ENCODE assay signal across 23 mouse cellular contexts in the genomic region with DNA sequence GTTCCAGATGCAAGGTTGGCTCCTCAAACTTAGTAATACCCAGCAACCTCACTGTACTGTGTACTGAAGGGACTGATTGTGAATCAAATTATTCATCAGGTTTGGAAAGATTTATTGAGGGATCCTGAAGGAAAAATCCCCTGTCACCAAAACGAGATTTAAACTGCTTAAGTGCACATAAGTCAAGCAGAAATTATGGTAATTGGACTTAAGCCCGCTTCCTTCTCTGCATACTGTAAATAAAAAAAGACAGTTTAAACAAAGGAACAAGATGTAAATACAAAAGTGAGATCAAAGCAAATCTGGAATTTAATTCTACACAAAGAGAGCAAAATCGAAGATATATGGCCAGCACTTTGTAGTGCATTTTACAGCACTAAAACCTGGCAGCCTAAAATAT.
"Had no signal": no experiment of that assay in that cellular context is flagged by ENCODE, and none has a peak within 500 bp of the region (broad histone marks: within the 10 kb centered on the region; RNA-seq: fewer than 3 reads in every experiment).

No protein-coding gene starts in this region.

- H3K36me3 ChIP-seq: heart, embryonic 13.5 days; heart, embryonic 15.5 days; hindbrain, embryonic 13.5 days; hindbrain, embryonic 15.5 days; kidney, embryonic 15.5 days; limb, embryonic 13.5 days; limb, embryonic 15.5 days; liver, embryonic 12.5 days had no signal

- H3K4me1 ChIP-seq: heart, embryonic 13.5 days; heart, embryonic 15.5 days; hindbrain, embryonic 13.5 days; hindbrain, embryonic 15.5 days; kidney, embryonic 15.5 days; limb, embryonic 13.5 days; limb, embryonic 15.5 days; liver, embryonic 12.5 days had no signal

- H3K4me2 ChIP-seq: heart, embryonic 11.5 days; heart, embryonic 13.5 days; heart, embryonic 15.5 days; hindbrain, embryonic 13.5 days; hindbrain, embryonic 15.5 days; kidney, embryonic 15.5 days; limb, embryonic 13.5 days; limb, embryonic 15.5 days; liver, embryonic 12.5 days had no signal

- H3K9ac ChIP-seq: heart, embryonic 13.5 days; heart, embryonic 15.5 days; hindbrain, embryonic 13.5 days; hindbrain, embryonic 15.5 days; kidney, embryonic 15.5 days; limb, embryonic 13.5 days; limb, embryonic 15.5 days; liver, embryonic 12.5 days; liver, embryonic 14.5 days had no signal

- ATAC-seq: hindbrain, postnatal 0 days; intestine, embryonic 16.5 days; liver, embryonic 12.5 days had no signal

- H3K4me3 ChIP-seq: heart, adult 2 months; heart, embryonic 13.5 days; heart, embryonic 15.5 days; hindbrain, embryonic 13.5 days; hindbrain, embryonic 15.5 days; kidney, embryonic 15.5 days; limb, embryonic 13.5 days; limb, embryonic 15.5 days; liver, embryonic 12.5 days had no signal

- H3K9me3 ChIP-seq: heart, embryonic 13.5 days; heart, embryonic 15.5 days; hindbrain, embryonic 13.5 days; hindbrain, embryonic 15.5 days; kidney, embryonic 15.5 days; limb, embryonic 13.5 days; limb, embryonic 15.5 days; liver, embryonic 12.5 days had no signal

- H3K27ac ChIP-seq: heart, adult 2 months; heart, embryonic 13.5 days; heart, embryonic 15.5 days; hindbrain, embryonic 13.5 days; hindbrain, embryonic 15.5 days; hindbrain, postnatal 0 days; kidney, embryonic 15.5 days; limb, embryonic 13.5 days; limb, embryonic 15.5 days; liver, embryonic 12.5 days; liver, embryonic 14.5 days had no signal

- H3K27me3 ChIP-seq: heart, embryonic 13.5 days; heart, embryonic 15.5 days; hindbrain, embryonic 13.5 days; hindbrain, embryonic 15.5 days; kidney, embryonic 15.5 days; limb, embryonic 13.5 days; limb, embryonic 15.5 days; liver, embryonic 12.5 days had no signal

- DNase-seq: gastrocnemius, postnatal 14 days; gastrocnemius, postnatal 36 days; heart, adult 2 months; heart, postnatal 14 days; heart, postnatal 36 days; kidney, adult 11 months; kidney, adult 2 months; kidney, postnatal 25 days; layer of hippocampus, adult 9-11 months; layer of hippocampus, postnatal 36 days; left cerebral cortex, postnatal 4 days had no signal
